Mouse (Mus musculus) cerebellum, adult 11 months (tissue): ENCODE data around the gene Pik3c2b.

Experiments used
- DNase-seq: peaks from one replicate; pipeline ENCODE4 v3.0.0; 2022

Gene Pik3c2b

GRCm38 (mm10) chr1:133073327-133073856 lies 27.9 kb downstream of the Pik3c2b start:
- no peak for DNase-seq

GRCm38 (mm10) chr1:133074541-133074940 lies 29.1 kb downstream of the Pik3c2b start:
- no peak for DNase-seq

- DNase-seq: no peak
Observed at GRCm38 (mm10) chr1:133075651-133076400, 30.4 kb downstream of the Pik3c2b start.

DNA sequence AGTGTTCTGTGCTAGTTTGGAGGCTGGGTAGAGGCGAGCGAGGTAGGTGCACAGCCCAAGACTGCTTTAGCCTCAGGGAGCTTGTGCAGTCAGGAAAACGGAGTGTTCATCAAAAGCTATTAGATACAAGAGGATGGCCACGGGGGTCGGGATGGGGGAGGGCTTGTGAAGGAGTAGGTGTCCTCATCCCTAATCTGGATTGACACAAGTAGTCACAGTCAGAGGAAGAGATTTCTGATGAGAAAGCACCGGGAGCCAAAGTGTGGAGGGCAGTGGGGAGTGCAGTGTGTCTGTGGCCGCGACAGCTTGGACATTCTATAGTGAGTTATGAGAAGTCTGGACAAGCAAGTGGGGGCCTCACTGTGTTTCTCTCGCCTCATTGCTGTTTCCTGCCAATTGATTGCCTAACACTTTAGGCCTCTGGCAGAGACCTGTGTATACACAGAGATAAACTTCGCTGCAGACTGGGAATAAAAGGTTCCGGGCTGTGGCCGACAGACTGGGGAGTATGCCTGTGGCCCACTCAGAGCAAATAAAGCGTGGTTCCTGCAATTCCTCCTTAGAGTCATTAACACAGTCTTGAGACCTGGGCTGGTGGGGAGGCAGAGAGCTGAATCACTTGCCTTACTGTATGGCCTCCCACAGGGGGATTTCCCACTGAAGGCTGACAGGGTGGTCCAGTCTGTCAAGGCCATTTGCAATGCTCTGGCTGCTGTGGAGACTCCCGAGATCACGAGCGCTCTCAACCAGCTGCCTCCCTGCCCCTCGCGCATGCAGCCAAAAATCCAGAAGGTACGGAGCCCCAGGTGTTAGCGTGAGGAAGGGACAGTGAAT lies 31.4 kb downstream of the Pik3c2b start:
- no peak for DNase-seq

DNA sequence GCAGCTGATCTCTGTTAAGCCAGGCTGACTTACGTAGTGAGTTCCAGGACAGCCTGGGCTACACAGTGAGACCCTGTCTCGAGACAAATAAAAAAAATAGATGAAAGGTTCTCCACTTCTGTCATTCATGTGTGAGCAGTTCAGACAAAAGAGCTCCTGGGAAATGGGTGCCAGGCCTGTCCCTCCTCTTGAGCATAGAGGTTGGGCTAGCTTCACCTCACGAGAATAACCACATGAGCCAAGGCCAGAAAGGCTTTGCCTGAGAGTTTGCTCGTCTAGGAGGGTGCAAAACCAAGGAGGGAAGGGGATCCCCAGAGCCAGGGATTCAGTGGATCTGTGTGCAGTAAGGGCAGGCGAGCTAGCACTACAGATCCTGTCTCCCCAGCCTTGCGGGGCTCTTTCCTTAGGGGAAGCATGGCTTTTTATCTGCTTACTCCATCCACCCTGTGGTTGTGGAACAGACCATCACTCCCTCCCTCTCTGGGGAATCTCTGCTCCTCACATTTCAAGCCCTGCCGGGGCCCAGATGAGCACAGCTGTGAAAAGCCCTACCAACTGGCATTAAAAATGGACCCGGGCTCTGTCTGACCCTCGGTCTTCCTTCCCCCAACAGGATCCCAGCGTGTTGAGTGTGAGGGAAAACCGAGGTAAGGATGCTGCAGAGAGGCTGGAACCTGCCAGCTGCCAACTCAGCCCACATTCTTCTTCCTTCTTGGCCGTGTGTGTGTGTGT lies 32.3 kb downstream of the Pik3c2b start:
- DNase-seq: no peak

- DNase-seq: no peak
Observed at GRCm38 (mm10) chr1:133078338-133078727, 32.9 kb downstream of the Pik3c2b start.

DNA sequence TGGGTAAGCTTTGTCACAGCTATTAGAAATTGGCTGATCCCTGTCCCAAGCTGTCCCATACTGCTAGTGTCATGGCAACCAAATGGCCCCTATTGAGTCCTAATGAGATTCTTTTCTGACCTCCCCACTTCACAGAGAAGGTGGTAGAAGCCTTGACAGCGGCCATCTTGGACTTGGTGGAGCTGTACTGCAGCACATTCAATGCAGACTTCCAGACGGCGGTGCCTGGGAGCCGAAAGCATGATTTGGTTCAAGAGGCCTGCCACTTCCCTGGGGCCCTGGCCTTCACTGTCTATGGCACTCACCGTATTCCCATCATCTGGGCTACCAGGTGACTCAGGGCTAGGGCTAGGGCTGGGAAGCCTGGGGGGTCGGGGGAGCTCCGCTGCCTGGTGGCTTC lies 34.0 kb downstream of the Pik3c2b start:
- no peak for DNase-seq

GRCm38 (mm10) chr1:133080079-133080561 lies 34.7 kb downstream of the Pik3c2b start:
- no peak for DNase-seq

DNA sequence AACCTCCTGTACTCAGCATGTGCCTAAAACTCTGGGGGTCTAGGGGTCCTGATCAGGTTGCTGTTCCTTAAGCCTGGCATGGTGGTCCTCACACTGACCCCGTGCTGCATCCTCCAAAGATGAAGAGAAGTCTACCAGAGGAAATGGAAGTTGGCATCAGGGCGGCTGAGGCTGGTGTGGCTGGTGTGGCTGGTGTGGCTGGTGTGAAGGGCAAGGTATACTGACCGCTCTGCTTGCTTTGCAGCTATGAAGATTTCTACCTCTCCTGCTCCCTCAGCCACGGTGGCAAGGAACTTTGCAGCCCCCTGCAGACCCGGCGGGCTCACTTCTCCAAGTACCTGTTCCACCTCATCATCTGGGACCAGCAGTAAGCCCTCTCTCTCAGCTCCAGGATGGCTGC lies 35.2 kb downstream of the Pik3c2b start:
- DNase-seq: no peak

DNA sequence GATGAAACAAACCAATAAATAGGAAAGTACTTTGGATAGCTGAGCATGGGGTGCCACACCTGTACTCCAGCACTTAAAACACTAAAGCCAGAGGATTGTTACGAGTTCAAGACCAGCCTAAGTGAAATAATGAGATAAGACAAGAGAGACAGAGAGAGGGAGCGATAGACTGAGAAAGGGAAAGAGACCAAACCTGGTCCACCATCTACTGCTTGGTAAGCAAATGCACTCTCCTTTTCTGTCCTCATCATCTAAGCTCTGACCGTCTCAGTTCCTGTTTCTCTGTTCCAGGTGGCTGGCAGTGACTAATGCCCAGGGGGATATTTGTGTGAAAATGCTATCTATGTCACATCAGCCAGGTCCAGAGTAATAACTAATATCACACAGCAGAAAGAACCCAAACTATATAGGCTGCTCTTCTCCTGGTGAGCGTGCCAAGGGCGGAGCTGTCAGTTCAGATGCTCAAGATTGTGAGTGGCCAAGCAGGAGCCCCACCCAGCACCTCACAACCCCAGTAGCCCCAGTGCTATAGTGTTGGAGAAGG lies 37.6 kb downstream of the Pik3c2b start:
- DNase-seq: no peak

- no peak for DNase-seq
Observed at GRCm38 (mm10) chr1:133083942-133084625, 38.6 kb downstream of the Pik3c2b start.

- no peak for DNase-seq
Observed at GRCm38 (mm10) chr1:133084708-133085416, 39.4 kb downstream of the Pik3c2b start.

DNA sequence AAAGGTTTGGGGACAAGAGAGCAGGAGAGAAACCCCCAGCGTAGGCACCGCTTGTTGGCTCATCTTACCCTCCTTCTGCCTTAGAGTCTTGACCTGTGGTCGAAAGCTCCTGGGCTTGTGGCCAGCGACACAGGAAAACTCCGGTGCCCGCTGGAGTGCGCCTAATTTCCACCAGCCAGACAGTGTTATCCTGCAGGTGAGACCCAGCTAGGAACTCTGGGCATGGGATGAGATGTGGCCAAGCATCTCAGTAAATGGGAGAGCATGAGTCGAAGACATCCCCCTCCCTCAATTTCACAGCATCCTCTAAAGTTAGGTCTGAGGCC lies 39.9 kb downstream of the Pik3c2b start:
- no peak for DNase-seq

DNA sequence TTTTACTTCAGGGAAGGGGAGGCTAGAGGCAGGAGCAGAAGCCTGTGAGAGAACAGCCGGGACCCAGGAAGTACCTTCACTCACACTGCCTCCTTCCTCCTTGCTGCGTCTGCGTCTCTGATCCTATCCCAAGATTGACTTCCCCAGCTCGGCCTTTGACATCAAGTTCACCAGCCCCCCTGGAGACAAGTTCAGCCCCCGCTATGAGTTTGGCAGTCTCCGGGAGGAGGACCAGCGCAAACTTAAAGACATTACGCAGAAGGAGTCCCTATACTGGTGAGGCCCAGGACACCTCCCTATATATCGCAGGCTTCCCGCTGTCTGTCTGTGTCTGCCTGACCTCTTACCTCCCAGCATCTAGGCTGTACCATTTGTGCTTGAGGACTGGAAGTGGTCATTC lies 41.3 kb downstream of the Pik3c2b start:
- DNase-seq: no peak

GRCm38 (mm10) chr1:133087206-133087905 lies 41.9 kb downstream of the Pik3c2b start:
- DNase-seq: peak; percentile 49

GRCm38 (mm10) chr1:133088196-133088595 lies 42.7 kb downstream of the Pik3c2b start:
- no peak for DNase-seq

- no peak for DNase-seq
Observed at GRCm38 (mm10) chr1:133089415-133089814, 43.9 kb downstream of the Pik3c2b start.

- DNase-seq: no peak
Observed at GRCm38 (mm10) chr1:133090641-133091040, 45.2 kb downstream of the Pik3c2b start.

DNA sequence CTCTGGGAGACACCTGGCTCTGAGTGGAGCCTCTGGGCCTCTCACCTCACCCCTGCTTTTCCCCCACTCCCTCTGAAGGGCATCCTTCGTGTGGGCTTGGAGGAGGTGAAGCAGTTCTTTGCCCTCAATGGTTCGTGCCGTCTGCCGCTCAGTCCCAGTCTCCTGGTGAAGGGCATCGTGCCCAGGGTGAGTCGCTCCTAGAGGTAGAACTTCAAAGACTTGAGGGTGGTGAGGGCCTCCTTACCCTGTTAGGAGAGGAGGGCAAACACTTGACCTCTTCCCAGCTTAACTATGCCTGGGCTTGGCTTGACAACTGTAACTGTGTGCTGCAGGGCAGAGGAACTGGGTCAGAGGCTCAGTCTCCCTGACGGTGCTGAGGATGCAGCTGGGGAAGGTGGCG lies 46.0 kb downstream of the Pik3c2b start:
- no peak for DNase-seq

GRCm38 (mm10) chr1:133093719-133094118 lies 48.3 kb downstream of the Pik3c2b start:
- no peak for DNase-seq
